Mouse (Mus musculus): Measurements from ENCODE around the gene Tent5c.

DNA sequence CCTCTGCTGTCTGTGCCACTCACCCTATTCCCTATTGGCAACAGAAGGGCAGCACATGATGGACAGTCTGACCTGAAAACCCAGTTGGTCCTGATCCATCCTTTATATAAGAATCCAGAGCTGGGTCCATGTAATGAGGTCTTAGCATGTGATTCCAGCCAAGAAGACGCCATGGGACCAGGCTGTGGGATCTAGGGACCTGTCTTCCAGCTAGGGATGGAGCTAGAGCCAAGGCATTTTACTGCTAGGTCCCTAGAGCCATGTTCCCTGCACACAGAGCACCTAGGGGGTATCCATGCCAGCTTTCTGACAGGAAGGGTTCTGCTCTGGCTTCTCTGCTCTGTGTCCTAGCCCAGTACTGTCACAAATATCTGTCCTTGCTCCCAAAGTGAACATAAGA lies 58.4 kb downstream of the Tent5c start:
- TF ChIP-seq CTCF (IDR thresholded peaks at IDR 0.05; ENCODE audit: insufficient read depth, low read depth, low read length) (no peak), POLR2A (IDR thresholded peaks at IDR 0.05; ENCODE audit: insufficient read depth, low read depth, low read length) (no peak)
